Mouse (Mus musculus) heart, embryonic 13.5 days (tissue): ENCODE results near the gene Slc1a1. TPM values are rescaled to one million over a fixed set of nuclear protein-coding genes. Genes with fewer than 3 reads are reported as not detected.

Experiments used
- ATAC-seq: fragments of 200-750 bp; cut with Nextera tagmentation; 2 replicates; pipeline ENCODE4 v1.8.0; 2017; ENCODE audit warnings: moderate TSS enrichment; ENCODE audit not compliant: insufficient number of reproducible peaks, low FRiP score, low TSS enrichment; ENCODE audit errors: extremely low read depth
- H3K27ac ChIP-seq: fragments of 300-500 bp; sonication (generic); replicated peaks from 2 replicates; pipeline ENCODE4 v1.5.1; 2015; ENCODE audit warnings: moderate library complexity, mild to moderate bottlenecking, inconsistent platforms
- H3K27me3 ChIP-seq: fragments of 300-500 bp; sonication (generic); replicated peaks from 2 replicates; pipeline ENCODE4 v1.6.1; 2015; ENCODE audit warnings: mild to moderate bottlenecking, inconsistent platforms
- H3K36me3 ChIP-seq: fragments of 300-500 bp; sonication (generic); 2 replicates; pipeline ENCODE4 v1.6.1; 2015; ENCODE audit warnings: mild to moderate bottlenecking, inconsistent platforms
- H3K4me1 ChIP-seq: fragments of 300-500 bp; sonication (generic); 2 replicates; pipeline ENCODE4 v1.6.1; 2015; ENCODE audit warnings: inconsistent platforms
- H3K4me2 ChIP-seq: fragments of 300-500 bp; sonication (generic); 2 replicates; pipeline ENCODE4 v1.6.1; 2015; ENCODE audit warnings: inconsistent platforms, mild to moderate bottlenecking, moderate library complexity
- H3K4me3 ChIP-seq: fragments of 300-500 bp; sonication (generic); 2 replicates; pipeline ENCODE4 v1.5.1; 2015; ENCODE audit warnings: moderate library complexity, mild to moderate bottlenecking, inconsistent platforms
- H3K9ac ChIP-seq: fragments of 300-500 bp; sonication (generic); 2 replicates; pipeline ENCODE4 v1.6.1; 2015; ENCODE audit warnings: inconsistent platforms, mild to moderate bottlenecking, moderate library complexity
- H3K9me3 ChIP-seq: fragments of 300-500 bp; sonication (generic); 2 replicates; pipeline ENCODE4 v1.6.1; 2016; ENCODE audit warnings: inconsistent platforms
- WGBS: fragments of 180-500 bp; shearing (Covaris S2); methylation state at CpG from one replicate; pipeline ENCODE4 v1.1.7; 2015; ENCODE audit warnings: mixed read lengths; 5-methylcytosine and 5-hydroxymethylcytosine counted together
- polyA plus RNA-seq: library from polyadenylated mRNA; unstranded; fragments of >200 nt; fragmentation: Nextera tagmentation; extraction: Ambion mirVana; gene quantifications from 2 replicates; pipeline ENCODE4 v1.2.1, GENCODE M21; 2015

Gene Slc1a1
- polyA plus RNA-seq, 1 experiment from 2014 or later: 1.5 TPM

- no peaks in the 10 kb centered on the region for H3K9me3 ChIP-seq
- peaks cover 16% of the 10 kb centered on the region for H3K4me1 ChIP-seq
- ATAC-seq: no peak
- H3K9ac ChIP-seq: no peak overlapping the region
- H3K27ac ChIP-seq: no peak overlapping the region
- H3K27me3 ChIP-seq: no peaks in the 10 kb centered on the region
- H3K36me3 ChIP-seq: no peaks in the 10 kb centered on the region
- no peak overlapping the region for H3K4me2 ChIP-seq
- WGBS: 85% methylated on average over 1 of the region's 1 CpGs
- no peak overlapping the region for H3K4me3 ChIP-seq
Observed at GRCm38 (mm10) chr19:28891864-28892263, 57.0 kb downstream of the Slc1a1 start.

GRCm38 (mm10) chr19:28896639-28897038 is 61.8 kb downstream of the Slc1a1 start:
- H3K4me2 ChIP-seq: no peak overlapping the region
- H3K4me3 ChIP-seq: no peak overlapping the region
- WGBS: 69% methylated on average over 1 of the region's 1 CpGs
- H3K36me3 ChIP-seq: no peaks in the 10 kb centered on the region
- H3K9me3 ChIP-seq: no peaks in the 10 kb centered on the region
- H3K27me3 ChIP-seq: no peaks in the 10 kb centered on the region
- no peak overlapping the region for H3K27ac ChIP-seq
- no peak overlapping the region for H3K9ac ChIP-seq
- no peaks in the 10 kb centered on the region for H3K4me1 ChIP-seq
- ATAC-seq: no peak

GRCm38 (mm10) chr19:28897497-28897896 is 62.6 kb downstream of the Slc1a1 start:
- Histone ChIP-seq H3K27ac (no peak overlapping the region), H3K27me3 (no peaks in the 10 kb centered on the region), H3K4me2 (no peak overlapping the region), H3K4me3 (no peak overlapping the region), H3K9me3 (no peaks in the 10 kb centered on the region), H3K36me3 (no peaks in the 10 kb centered on the region), H3K9ac (no peak overlapping the region), H3K4me1 (no peaks in the 10 kb centered on the region)
- no peak for ATAC-seq
- WGBS: 66% methylated on average over 9 of the region's 9 CpGs

GRCm38 (mm10) chr19:28900771-28901170 is 65.9 kb downstream of the Slc1a1 start:
- 81% methylated on average over 2 of the region's 2 CpGs for WGBS
- no peaks in the 10 kb centered on the region for H3K9me3 ChIP-seq
- H3K4me1 ChIP-seq: peaks cover 8% of the 10 kb centered on the region

GRCm38 (mm10) chr19:28902111-28902510 is 67.3 kb downstream of the Slc1a1 start:
- H3K4me1 ChIP-seq: peaks cover 8% of the 10 kb centered on the region
- WGBS: 74% methylated on average over 2 of the region's 2 CpGs

More at GRCm38 (mm10) chr19:28900771-28901170, 65.9 kb downstream of the Slc1a1 start:
- no peak overlapping the region for H3K27ac ChIP-seq
- no peak for ATAC-seq
- H3K4me2 ChIP-seq: no peak overlapping the region
- H3K9ac ChIP-seq: no peak overlapping the region
- H3K27me3 ChIP-seq: no peaks in the 10 kb centered on the region
- H3K4me3 ChIP-seq: no peak overlapping the region
- no peaks in the 10 kb centered on the region for H3K36me3 ChIP-seq

GRCm38 (mm10) chr19:28902806-28903205 is 68.0 kb downstream of the Slc1a1 start:
- Histone ChIP-seq H3K27me3 (no peaks in the 10 kb centered on the region), H3K9me3 (no peaks in the 10 kb centered on the region), H3K4me2 (no peak overlapping the region), H3K27ac (no peak overlapping the region), H3K36me3 (no peaks in the 10 kb centered on the region), H3K9ac (no peak overlapping the region), H3K4me1 (peaks cover 8% of the 10 kb centered on the region), H3K4me3 (no peak overlapping the region)
- ATAC-seq: no peak
- 78% methylated on average over 4 of the region's 4 CpGs for WGBS

More at GRCm38 (mm10) chr19:28902111-28902510, 67.3 kb downstream of the Slc1a1 start:
- H3K4me2 ChIP-seq: no peak overlapping the region
- no peak overlapping the region for H3K4me3 ChIP-seq
- H3K9ac ChIP-seq: no peak overlapping the region
- no peak overlapping the region for H3K27ac ChIP-seq
- H3K9me3 ChIP-seq: no peaks in the 10 kb centered on the region
- H3K36me3 ChIP-seq: no peaks in the 10 kb centered on the region
- no peaks in the 10 kb centered on the region for H3K27me3 ChIP-seq
- no peak for ATAC-seq

GRCm38 (mm10) chr19:28903536-28904119 is 68.8 kb downstream of the Slc1a1 start:
- no peak overlapping the region for H3K4me3 ChIP-seq
- H3K4me1 ChIP-seq: peaks cover 8% of the 10 kb centered on the region
- H3K4me2 ChIP-seq: no peak overlapping the region
- WGBS: 72% methylated on average over 8 of the region's 8 CpGs
- H3K9me3 ChIP-seq: no peaks in the 10 kb centered on the region
- no peak overlapping the region for H3K9ac ChIP-seq
- no peak overlapping the region for H3K27ac ChIP-seq
- ATAC-seq: no peak
- no peaks in the 10 kb centered on the region for H3K27me3 ChIP-seq
- no peaks in the 10 kb centered on the region for H3K36me3 ChIP-seq

GRCm38 (mm10) chr19:28908186-28908585 is 73.3 kb downstream of the Slc1a1 start:
- Histone ChIP-seq H3K36me3 (no peaks in the 10 kb centered on the region), H3K4me3 (no peak overlapping the region), H3K4me2 (no peak overlapping the region), H3K9me3 (no peaks in the 10 kb centered on the region), H3K27ac (no peak overlapping the region), H3K27me3 (no peaks in the 10 kb centered on the region), H3K9ac (no peak overlapping the region), H3K4me1 (peaks cover 8% of the 10 kb centered on the region)
- no peak for ATAC-seq
- 68% methylated on average over 4 of the region's 4 CpGs for WGBS

- no peak for ATAC-seq
Observed at GRCm38 (mm10) chr19:28908693-28909092, 73.8 kb downstream of the Slc1a1 start.

GRCm38 (mm10) chr19:28914598-28914997 is 79.7 kb downstream of the Slc1a1 start:
- 69% methylated on average over 6 of the region's 6 CpGs for WGBS
- Histone ChIP-seq H3K9me3 (no peaks in the 10 kb centered on the region), H3K36me3 (no peaks in the 10 kb centered on the region), H3K9ac (no peak overlapping the region), H3K4me1 (peaks cover 11% of the 10 kb centered on the region), H3K4me3 (no peak overlapping the region), H3K27ac (no peak overlapping the region), H3K27me3 (no peaks in the 10 kb centered on the region), H3K4me2 (no peak overlapping the region)
- no peak for ATAC-seq

More at GRCm38 (mm10) chr19:28908693-28909092, 73.8 kb downstream of the Slc1a1 start:
- Histone ChIP-seq H3K4me1 (peaks cover 8% of the 10 kb centered on the region), H3K4me2 (no peak overlapping the region), H3K4me3 (no peak overlapping the region), H3K36me3 (no peaks in the 10 kb centered on the region), H3K27me3 (no peaks in the 10 kb centered on the region), H3K9ac (no peak overlapping the region), H3K9me3 (no peaks in the 10 kb centered on the region), H3K27ac (no peak overlapping the region)
- 71% methylated on average over 9 of the region's 9 CpGs for WGBS

GRCm38 (mm10) chr19:28915602-28916250 is 80.9 kb downstream of the Slc1a1 start:
- no peak for ATAC-seq
- Histone ChIP-seq H3K9ac (no peak overlapping the region), H3K36me3 (no peaks in the 10 kb centered on the region), H3K9me3 (no peaks in the 10 kb centered on the region), H3K27me3 (no peaks in the 10 kb centered on the region), H3K4me3 (no peak overlapping the region), H3K4me2 (no peak overlapping the region), H3K27ac (no peak overlapping the region), H3K4me1 (peaks cover 11% of the 10 kb centered on the region)
- 78% methylated on average over 2 of the region's 2 CpGs for WGBS

GRCm38 (mm10) chr19:28916492-28916891 is 81.6 kb downstream of the Slc1a1 start:
- 55% methylated on average over 4 of the region's 4 CpGs for WGBS
- H3K9ac ChIP-seq: no peak overlapping the region
- no peak for ATAC-seq

More at GRCm38 (mm10) chr19:28916492-28916891, 81.6 kb downstream of the Slc1a1 start:
- H3K27me3 ChIP-seq: no peaks in the 10 kb centered on the region
- H3K9me3 ChIP-seq: no peaks in the 10 kb centered on the region
- H3K4me3 ChIP-seq: no peak overlapping the region
- peaks cover 11% of the 10 kb centered on the region for H3K4me1 ChIP-seq
- H3K27ac ChIP-seq: no peak overlapping the region
- no peak overlapping the region for H3K4me2 ChIP-seq
- H3K36me3 ChIP-seq: no peaks in the 10 kb centered on the region
